Mouse (Mus musculus) intestine, embryonic 15.5 days (tissue): ENCODE results near the gene Lypla2. TPM values are rescaled to one million over a fixed set of nuclear protein-coding genes. Genes with fewer than 3 reads are reported as not detected.
"Not testable (repeated sequence)": the region's sequence is repeated elsewhere in the genome, so short reads cannot be mapped to it uniquely, and the experiment has no call there.

Source experiments
- ATAC-seq: fragments of 200-750 bp; cut with Nextera tagmentation; 2 replicates; pipeline ENCODE4 v1.8.0; 2017; ENCODE audit warnings: moderate TSS enrichment, moderate library complexity
- H3K27ac ChIP-seq: fragments of 300-500 bp; sonication (generic); 2 replicates; pipeline ENCODE4 v1.5.1; 2015; ENCODE audit warnings: mild to moderate bottlenecking, inconsistent platforms
- H3K27me3 ChIP-seq: fragments of 300-500 bp; sonication (generic); replicated peaks from 2 replicates; pipeline ENCODE4 v1.6.1; 2015; ENCODE audit warnings: inconsistent platforms
- H3K36me3 ChIP-seq: fragments of 300-500 bp; sonication (generic); 2 replicates; pipeline ENCODE4 v1.6.1; 2015; ENCODE audit warnings: inconsistent platforms
- H3K4me1 ChIP-seq: fragments of 300-500 bp; sonication (generic); replicated peaks from 2 replicates; pipeline ENCODE4 v1.6.1; 2015; ENCODE audit warnings: inconsistent platforms
- H3K4me2 ChIP-seq: fragments of 300-500 bp; sonication (generic); replicated peaks from 2 replicates; pipeline ENCODE4 v1.6.1; 2015; ENCODE audit warnings: mild to moderate bottlenecking, inconsistent platforms
- H3K4me3 ChIP-seq: fragments of 300-500 bp; sonication (generic); replicated peaks from 2 replicates; pipeline ENCODE4 v1.5.1; 2015; ENCODE audit warnings: inconsistent platforms
- H3K9ac ChIP-seq: fragments of 300-500 bp; sonication (generic); 2 replicates; pipeline ENCODE4 v1.6.1; 2015; ENCODE audit warnings: inconsistent platforms
- H3K9me3 ChIP-seq: fragments of 300-500 bp; sonication (generic); 2 replicates; pipeline ENCODE4 v1.6.1; 2016; ENCODE audit warnings: inconsistent platforms
- WGBS: fragments of 180-500 bp; shearing (Covaris S2); methylation state at CpG from one replicate; pipeline ENCODE4 v1.1.7; 2015; 5-methylcytosine and 5-hydroxymethylcytosine counted together
- polyA plus RNA-seq: library from polyadenylated mRNA; unstranded; fragments of >200 nt; fragmentation: Nextera tagmentation; extraction: Ambion mirVana; gene quantifications from 2 replicates; pipeline ENCODE4 v1.2.1, GENCODE M21; 2015

The Lypla2 gene
- polyA plus RNA-seq, 1 experiment from 2014 or later = 99.4 TPM

GRCm38 (mm10) chr4:135941026-135941425, 31.4 kb downstream of the Lypla2 start:
- not testable (repeated sequence) for H3K9me3 ChIP-seq, H3K9ac ChIP-seq, H3K4me2 ChIP-seq, H3K27ac ChIP-seq, H3K27me3 ChIP-seq, H3K4me1 ChIP-seq, H3K4me3 ChIP-seq, ATAC-seq
- H3K36me3 ChIP-seq = peaks cover 10% of the 10 kb centered on the region; the same call in 1 of the 2 replicates
- 85% methylated on average over 8 of the region's 8 CpGs for WGBS

GRCm38 (mm10) chr4:135938858-135939257, 33.6 kb downstream of the Lypla2 start:
- 77% methylated on average over 7 of the region's 7 CpGs for WGBS
- Histone ChIP-seq H3K9me3 (no peaks in the 10 kb centered on the region), H3K9ac (no peak overlapping the region), H3K4me1 (no peaks in the 10 kb centered on the region), H3K27me3 (no peaks in the 10 kb centered on the region), H3K27ac (no peak overlapping the region), H3K4me3 (no peak overlapping the region), H3K4me2 (no peak overlapping the region), H3K36me3 (peaks cover 10% of the 10 kb centered on the region; the same call in 1 of the 2 replicates)
- no peak for ATAC-seq

- no peak overlapping the region for H3K4me2 ChIP-seq
- H3K9me3 ChIP-seq = no peaks in the 10 kb centered on the region
- no peak overlapping the region for H3K27ac ChIP-seq
- ATAC-seq = no peak
- no peaks in the 10 kb centered on the region for H3K27me3 ChIP-seq
- H3K9ac ChIP-seq = no peak overlapping the region
- 63% methylated on average over 5 of the region's 5 CpGs for WGBS
- H3K36me3 ChIP-seq = peaks cover 17% of the 10 kb centered on the region; the same call in 1 of the 2 replicates
- no peaks in the 10 kb centered on the region for H3K4me1 ChIP-seq
- H3K4me3 ChIP-seq = no peak overlapping the region
Observed at GRCm38 (mm10) chr4:135935502-135935901, 36.9 kb downstream of the Lypla2 start.

GRCm38 (mm10) chr4:135934708-135935500, 37.5 kb downstream of the Lypla2 start:
- no peaks in the 10 kb centered on the region for H3K27me3 ChIP-seq
- 65% methylated on average over 12 of the region's 12 CpGs for WGBS
- no peaks in the 10 kb centered on the region for H3K9me3 ChIP-seq
- ATAC-seq = peak; percentile 34; the same call in 1 of the 2 replicates
- no peak overlapping the region for H3K9ac ChIP-seq
- 0 out of 2 replicates have a peak, but pooled peaks cover 14% of the 10 kb centered on the region for H3K36me3 ChIP-seq
- H3K4me2 ChIP-seq = no peak overlapping the region
- no peak overlapping the region for H3K4me3 ChIP-seq
- no peaks in the 10 kb centered on the region for H3K4me1 ChIP-seq
- no peak overlapping the region for H3K27ac ChIP-seq

GRCm38 (mm10) chr4:135931832-135932231, 40.6 kb downstream of the Lypla2 start:
- H3K4me1 ChIP-seq = no peaks in the 10 kb centered on the region
- no peak overlapping the region for H3K27ac ChIP-seq
- WGBS = 69% methylated on average over 5 of the region's 5 CpGs
- no peak overlapping the region for H3K4me3 ChIP-seq
- H3K9ac ChIP-seq = no peak overlapping the region
- H3K36me3 ChIP-seq = 0 out of 2 replicates have a peak, but pooled peaks cover 14% of the 10 kb centered on the region
- H3K27me3 ChIP-seq = no peaks in the 10 kb centered on the region
- no peak for ATAC-seq
- H3K9me3 ChIP-seq = no peaks in the 10 kb centered on the region
- no peak overlapping the region for H3K4me2 ChIP-seq

- H3K27me3 ChIP-seq = no peaks in the 10 kb centered on the region
- H3K9me3 ChIP-seq = no peaks in the 10 kb centered on the region
- 91% methylated on average over 8 of the region's 8 CpGs for WGBS
- H3K27ac ChIP-seq = peak overlapping the region; percentile 36; the same call in 1 of the 2 replicates
- H3K36me3 ChIP-seq = 0 out of 2 replicates have a peak, but pooled peaks cover 18% of the 10 kb centered on the region
- no peak overlapping the region for H3K4me2 ChIP-seq
- no peak for ATAC-seq
- H3K4me3 ChIP-seq = no peak overlapping the region
- 0 out of 2 replicates have a peak, but pooled peaks cover 3% of the 10 kb centered on the region for H3K4me1 ChIP-seq
- no peak overlapping the region for H3K9ac ChIP-seq
Observed at GRCm38 (mm10) chr4:135930239-135930638, 42.2 kb downstream of the Lypla2 start.

- H3K4me1 ChIP-seq = 0 out of 2 replicates have a peak, but pooled peaks cover 3% of the 10 kb centered on the region
- 62% methylated on average over 9 of the region's 9 CpGs for WGBS
Observed at GRCm38 (mm10) chr4:135929828-135930227, 42.6 kb downstream of the Lypla2 start.

GRCm38 (mm10) chr4:135929405-135929804, 43.0 kb downstream of the Lypla2 start:
- ATAC-seq = peak; percentile 76
- WGBS = 67% methylated on average over 5 of the region's 5 CpGs
- H3K27ac ChIP-seq = peak overlapping the region; percentile 73

More at GRCm38 (mm10) chr4:135929828-135930227, 42.6 kb downstream of the Lypla2 start:
- Histone ChIP-seq H3K9me3 (no peaks in the 10 kb centered on the region), H3K27ac (peak overlapping the region; percentile 36; the same call in 1 of the 2 replicates), H3K27me3 (no peaks in the 10 kb centered on the region), H3K4me2 (no peak overlapping the region), H3K36me3 (0 out of 2 replicates have a peak, but pooled peaks cover 18% of the 10 kb centered on the region), H3K4me3 (no peak overlapping the region), H3K9ac (no peak overlapping the region)
- peak; percentile 72 for ATAC-seq

GRCm38 (mm10) chr4:135928376-135928775, 44.0 kb downstream of the Lypla2 start:
- WGBS = 87% methylated on average over 9 of the region's 9 CpGs
- Histone ChIP-seq H3K36me3 (peaks cover 14% of the 10 kb centered on the region; the same call in 1 of the 2 replicates), H3K9ac (no peak overlapping the region), H3K9me3 (no peaks in the 10 kb centered on the region), H3K27ac (no peak overlapping the region), H3K4me3 (no peak overlapping the region), H3K27me3 (no peaks in the 10 kb centered on the region), H3K4me2 (no peak overlapping the region), H3K4me1 (0 out of 2 replicates have a peak, but pooled peaks cover 3% of the 10 kb centered on the region)
- no peak for ATAC-seq

More at GRCm38 (mm10) chr4:135929405-135929804, 43.0 kb downstream of the Lypla2 start:
- Histone ChIP-seq H3K4me1 (0 out of 2 replicates have a peak, but pooled peaks cover 3% of the 10 kb centered on the region), H3K36me3 (0 out of 2 replicates have a peak, but pooled peaks cover 18% of the 10 kb centered on the region), H3K27me3 (no peaks in the 10 kb centered on the region), H3K9me3 (no peaks in the 10 kb centered on the region), H3K4me2 (no peak overlapping the region), H3K9ac (no peak overlapping the region), H3K4me3 (no peak overlapping the region)

- H3K4me1 ChIP-seq = peaks cover 6% of the 10 kb centered on the region
- WGBS = 86% methylated on average over 3 of the region's 3 CpGs
- no peak overlapping the region for H3K9ac ChIP-seq
- H3K9me3 ChIP-seq = no peaks in the 10 kb centered on the region
- H3K36me3 ChIP-seq = peaks cover 13% of the 10 kb centered on the region; the same call in 1 of the 2 replicates
- no peak for ATAC-seq
- no peak overlapping the region for H3K4me3 ChIP-seq
- H3K4me2 ChIP-seq = no peak overlapping the region
- H3K27ac ChIP-seq = no peak overlapping the region
- H3K27me3 ChIP-seq = no peaks in the 10 kb centered on the region
Observed at GRCm38 (mm10) chr4:135926861-135927260, 45.6 kb downstream of the Lypla2 start.

GRCm38 (mm10) chr4:135926195-135926808, 46.1 kb downstream of the Lypla2 start:
- H3K27ac ChIP-seq = no peak overlapping the region
- H3K4me3 ChIP-seq = no peak overlapping the region
- H3K4me1 ChIP-seq = peaks cover 11% of the 10 kb centered on the region
- H3K27me3 ChIP-seq = no peaks in the 10 kb centered on the region
- no peak for ATAC-seq
- H3K9me3 ChIP-seq = no peaks in the 10 kb centered on the region
- H3K4me2 ChIP-seq = no peak overlapping the region
- WGBS = 83% methylated on average over 10 of the region's 10 CpGs
- H3K9ac ChIP-seq = no peak overlapping the region
- peaks cover 10% of the 10 kb centered on the region; the same call in 1 of the 2 replicates for H3K36me3 ChIP-seq

GRCm38 (mm10) chr4:135925341-135925740, 47.1 kb downstream of the Lypla2 start:
- Histone ChIP-seq H3K9ac (no peak overlapping the region), H3K27ac (no peak overlapping the region)

More at GRCm38 (mm10) chr4:135925341-135925740, 47.1 kb downstream of the Lypla2 start:
- Histone ChIP-seq H3K4me3 (no peak overlapping the region), H3K9me3 (no peaks in the 10 kb centered on the region), H3K4me1 (peaks cover 12% of the 10 kb centered on the region), H3K4me2 (no peak overlapping the region), H3K27me3 (no peaks in the 10 kb centered on the region), H3K36me3 (peaks cover 4% of the 10 kb centered on the region; the same call in 1 of the 2 replicates)
- WGBS = 79% methylated on average over 5 of the region's 5 CpGs
- ATAC-seq = no peak
